Mouse (Mus musculus): ENCODE measurements at regions not wholly inside any gene's neighbourhood (a gene's known extent, or its start where the extent isn't known, plus 50 kb on each side); places are given as distances from the start of the nearest gene placed in this dataset.

DNA sequence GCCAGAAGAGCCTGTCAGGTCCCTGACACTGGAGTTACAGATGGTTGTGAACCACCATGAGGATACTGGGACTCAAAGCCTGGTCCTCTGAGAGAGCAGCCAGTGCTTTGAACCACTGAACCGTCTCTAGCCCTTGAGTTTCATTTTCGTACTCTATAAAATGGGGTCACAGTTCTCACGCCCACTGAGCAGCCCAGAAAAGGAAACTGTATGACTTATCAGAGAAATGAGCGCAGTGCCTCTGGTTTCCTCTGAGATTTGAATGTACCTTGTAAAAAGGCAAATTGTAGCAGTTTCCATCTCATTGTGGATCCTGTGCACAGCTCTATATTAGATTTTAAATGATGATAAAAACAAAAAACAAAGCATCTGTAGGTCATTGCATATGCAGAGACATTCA lies 108.9 kb upstream of the Spata13 start:
- in situ Hi-C loops (cut with MboI; ENCODE audit: unreplicated experiment in 2 of 2), result loop anchor here (5.0 to 25.0 kb wide), 3 partner anchors 167 to 587 kb away; no protein-coding TSS in a partner anchor

DNA sequence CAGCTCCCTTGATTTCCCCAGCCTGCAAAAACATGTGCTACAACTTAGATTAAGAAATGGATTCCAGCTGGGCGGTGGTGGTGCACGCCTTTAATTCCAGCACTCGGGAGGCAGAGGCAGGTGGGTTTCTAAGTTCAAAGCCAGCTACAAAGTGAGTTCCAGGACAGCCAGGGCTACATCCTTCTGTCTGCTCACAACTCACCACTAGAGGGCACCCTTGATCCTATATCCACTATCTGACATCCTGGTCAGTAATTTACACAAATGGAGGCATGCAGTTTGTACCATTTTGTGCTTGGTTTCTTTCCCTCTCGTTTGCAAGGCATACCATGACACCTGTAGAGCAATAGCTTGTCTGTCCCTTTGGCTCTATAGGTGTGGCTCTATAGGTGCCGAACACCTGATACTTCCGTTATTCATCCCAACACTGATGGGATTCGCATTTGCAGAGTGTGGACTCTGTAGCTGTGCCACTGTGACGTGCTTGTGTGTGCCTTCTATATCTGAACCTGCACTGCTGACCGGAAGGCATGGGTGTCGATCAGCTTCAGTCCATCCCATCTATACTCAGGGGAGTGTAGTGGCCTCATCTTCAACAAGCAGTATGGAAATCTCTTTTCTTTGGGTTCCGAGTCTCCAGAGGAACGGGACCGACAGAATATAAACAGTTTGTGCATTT lies 108.4 kb upstream of the Spata13 start:
- in situ Hi-C loops (cut with MboI; ENCODE audit: unreplicated experiment in 2 of 2), result no loop called here

DNA sequence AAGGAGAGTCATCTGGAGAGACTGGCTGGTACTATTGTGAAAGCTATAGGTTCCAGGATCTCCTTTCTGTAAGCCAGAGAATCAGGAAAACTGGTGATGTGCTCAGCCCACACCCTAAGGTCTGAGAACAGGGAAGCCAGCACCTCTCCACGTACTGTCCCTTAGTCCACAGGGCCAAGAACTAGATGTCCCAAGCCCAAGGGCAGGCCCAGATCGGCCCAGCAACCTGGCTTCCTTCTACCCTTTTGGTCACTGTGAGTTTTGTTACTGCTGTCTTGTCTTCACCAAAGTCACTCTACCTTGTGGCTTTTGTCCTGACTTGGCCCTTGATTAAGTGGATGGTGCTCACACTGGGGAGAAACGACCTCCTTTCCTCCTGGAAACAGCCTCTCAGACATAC lies 107.8 kb upstream of the Spata13 start:
- in situ Hi-C loops (cut with MboI; ENCODE audit: unreplicated experiment in 2 of 2), result no loop called here

DNA sequence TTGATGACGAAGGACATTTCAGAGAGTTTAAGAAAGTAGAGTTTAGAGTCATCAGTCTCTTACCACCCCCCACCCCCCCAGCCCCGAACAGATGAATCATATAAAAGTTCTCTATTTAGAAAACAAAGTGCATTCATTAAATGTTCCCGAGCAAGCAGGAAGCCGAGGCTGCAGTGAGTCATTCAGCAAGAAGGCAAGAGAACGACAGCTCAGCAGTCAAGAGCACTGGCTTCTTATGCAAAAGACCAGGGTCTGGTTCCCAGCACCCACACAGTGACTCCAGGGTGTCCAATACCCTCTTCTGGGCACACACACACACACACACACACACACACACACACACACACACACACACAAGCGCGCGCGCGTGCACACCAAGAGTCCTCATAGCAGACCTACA lies 107.0 kb upstream of the Spata13 start:
- in situ Hi-C loops (cut with MboI; ENCODE audit: unreplicated experiment in 2 of 2), result no loop called here

DNA sequence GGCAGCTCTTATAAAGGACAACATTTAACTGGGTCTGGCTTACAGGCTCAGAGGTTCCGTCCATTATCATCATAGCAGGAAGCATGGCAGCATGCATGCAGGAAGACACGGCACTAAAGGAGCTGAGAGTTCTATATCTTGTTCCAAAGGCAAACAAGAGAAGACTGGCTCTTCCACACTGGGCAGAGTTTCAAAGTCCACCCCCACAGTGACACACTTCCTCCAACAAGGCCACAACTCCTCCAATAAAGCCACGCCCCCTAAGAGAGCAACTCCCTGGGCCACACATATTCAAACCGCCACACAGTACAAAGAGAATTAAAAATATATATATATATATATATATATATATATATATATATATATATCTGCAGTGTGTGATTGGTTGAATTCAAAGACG lies 105.8 kb upstream of the Spata13 start:
- in situ Hi-C loops (cut with MboI; ENCODE audit: unreplicated experiment in 2 of 2), result no loop called here

DNA sequence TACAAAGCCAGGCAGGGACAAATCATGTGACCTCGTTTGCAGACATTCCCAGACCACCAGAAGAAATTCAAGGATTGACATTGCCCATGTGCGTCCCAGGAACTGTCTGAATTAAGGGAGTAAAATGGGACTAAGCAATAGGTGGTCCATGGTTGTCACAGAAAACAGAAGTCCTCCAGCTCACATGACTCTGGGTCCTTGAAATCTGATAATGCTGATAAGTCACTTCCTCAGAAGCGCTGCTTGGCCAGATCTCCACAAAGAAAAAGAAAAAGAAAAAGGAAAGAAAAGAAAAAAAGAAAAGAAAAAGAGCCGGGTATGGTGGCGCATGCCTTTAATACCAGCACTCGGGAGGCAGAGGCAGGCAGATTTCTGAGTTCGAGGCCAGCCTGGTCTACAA lies 105.3 kb upstream of the Spata13 start:
- in situ Hi-C loops (cut with MboI; ENCODE audit: unreplicated experiment in 2 of 2), result no loop called here

GRCm38 (mm10) chr14:60529022-60529421 lies 104.8 kb upstream of the Spata13 start:
- in situ Hi-C loops (cut with MboI; ENCODE audit: unreplicated experiment in 2 of 2), result no loop called here

GRCm38 (mm10) chr14:60529646-60530347 lies 104.0 kb upstream of the Spata13 start:
- in situ Hi-C loops (cut with MboI; ENCODE audit: unreplicated experiment in 2 of 2), result no loop called here

DNA sequence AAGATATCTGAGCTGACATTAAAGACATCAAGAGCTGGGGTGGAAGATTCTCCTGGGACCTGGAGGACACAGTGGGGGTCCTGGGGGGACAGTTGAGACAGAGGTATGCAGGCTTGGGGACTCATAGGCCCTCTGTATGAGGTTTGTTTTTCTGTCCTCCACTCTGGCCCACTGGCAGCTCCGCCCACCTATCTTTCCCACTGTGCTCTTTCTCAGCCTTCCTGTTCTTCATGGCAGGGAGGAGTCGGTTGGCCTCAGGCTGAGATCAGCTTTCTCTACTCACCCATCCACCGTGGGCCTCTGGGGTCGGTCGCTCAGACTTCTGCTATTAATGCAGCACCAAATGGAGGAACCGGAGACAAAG lies 103.5 kb upstream of the Spata13 start:
- in situ Hi-C loops (cut with MboI; ENCODE audit: unreplicated experiment in 2 of 2), result no loop called here

DNA sequence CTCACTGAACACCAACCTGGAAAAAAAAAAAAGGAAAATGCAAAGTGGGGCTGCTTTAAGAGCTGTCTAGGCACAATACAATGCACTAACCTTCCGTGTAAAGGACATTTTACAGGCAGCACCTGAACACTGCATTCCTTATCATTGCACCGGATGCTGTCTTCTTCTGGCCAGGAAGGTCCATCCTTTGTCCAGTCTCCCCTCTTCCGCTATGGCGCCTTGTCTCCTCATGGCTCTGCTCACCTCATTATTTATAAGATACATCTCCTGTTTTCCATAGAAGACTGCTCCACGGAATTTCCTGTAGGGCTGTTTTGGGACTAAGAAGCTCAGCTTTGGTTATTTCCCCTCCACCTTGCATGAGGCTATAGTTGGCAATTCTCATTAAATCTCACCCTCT lies 102.8 kb upstream of the Spata13 start:
- in situ Hi-C loops (cut with MboI; ENCODE audit: unreplicated experiment in 2 of 2), result no loop called here

GRCm38 (mm10) chr14:60531766-60532165 lies 102.0 kb upstream of the Spata13 start:
- in situ Hi-C loops (cut with MboI; ENCODE audit: unreplicated experiment in 2 of 2), result no loop called here

DNA sequence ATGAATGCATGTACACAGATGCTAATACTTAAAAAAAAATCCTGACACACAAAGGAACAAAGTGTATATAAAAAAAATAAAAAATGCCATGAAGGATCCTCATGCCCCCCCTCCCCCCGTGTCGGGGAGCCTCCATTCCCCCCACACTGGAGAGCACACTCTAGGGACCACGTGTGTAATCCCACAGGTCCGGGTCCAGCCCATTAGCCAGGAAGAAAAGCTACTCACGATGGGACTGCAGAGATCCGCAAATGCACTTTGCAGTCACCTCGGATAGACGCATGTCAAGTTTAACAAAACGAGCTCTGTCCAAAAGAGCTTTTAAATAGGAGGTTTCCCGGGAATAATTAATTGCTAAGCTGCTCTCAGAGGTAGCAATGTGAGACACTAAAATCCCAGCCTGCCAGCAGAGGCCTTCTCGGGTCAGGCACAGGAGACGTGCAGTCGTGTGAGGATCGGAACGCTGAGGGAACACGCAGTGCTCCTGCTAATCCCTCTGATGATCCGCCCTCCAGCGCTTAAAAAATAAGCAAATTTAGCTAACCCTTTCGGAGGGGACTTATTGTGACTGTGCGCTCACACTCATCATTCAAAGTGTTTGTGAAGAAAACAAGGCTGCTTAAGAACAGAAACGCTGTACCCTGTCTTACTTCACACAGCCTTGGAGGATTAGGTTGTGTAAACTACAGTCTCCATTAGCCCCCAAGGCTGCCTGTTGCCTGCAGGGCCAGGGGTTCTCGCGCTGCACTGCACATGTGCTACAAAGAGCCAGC lies 100.2 kb upstream of the Spata13 start:
- in situ Hi-C loops (cut with MboI; ENCODE audit: unreplicated experiment in 2 of 2), result no loop called here

GRCm38 (mm10) chr14:60539040-60539439 lies 94.8 kb upstream of the Spata13 start:
- in situ Hi-C loops (cut with MboI; ENCODE audit: unreplicated experiment in 2 of 2), result no loop called here

- in situ Hi-C loops (cut with MboI; ENCODE audit: unreplicated experiment in 2 of 2), result no loop called here
These were observed 93.7 kb upstream of the Spata13 start for GRCm38 (mm10) chr14:60540111-60540510.

DNA sequence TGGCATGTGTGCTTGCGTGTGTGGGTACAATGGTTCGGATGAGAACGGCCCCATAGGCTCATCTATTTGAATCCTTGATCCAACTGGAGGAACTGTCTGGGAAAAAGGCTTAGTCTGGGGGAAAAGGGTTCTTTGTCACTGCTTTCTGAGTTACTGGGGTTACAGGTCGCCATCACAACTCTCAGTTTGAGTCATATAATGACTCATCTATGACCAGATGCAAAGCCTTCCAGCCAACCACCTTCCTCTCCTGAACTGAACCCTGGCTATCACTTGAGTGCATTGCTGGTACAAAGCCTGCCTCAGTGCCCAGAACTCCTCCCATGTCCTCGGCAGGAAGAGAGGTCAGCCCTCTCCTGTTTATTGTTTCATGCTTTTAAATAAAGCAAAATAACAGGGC lies 92.2 kb upstream of the Spata13 start:
- in situ Hi-C loops (cut with MboI; ENCODE audit: unreplicated experiment in 2 of 2), result no loop called here

DNA sequence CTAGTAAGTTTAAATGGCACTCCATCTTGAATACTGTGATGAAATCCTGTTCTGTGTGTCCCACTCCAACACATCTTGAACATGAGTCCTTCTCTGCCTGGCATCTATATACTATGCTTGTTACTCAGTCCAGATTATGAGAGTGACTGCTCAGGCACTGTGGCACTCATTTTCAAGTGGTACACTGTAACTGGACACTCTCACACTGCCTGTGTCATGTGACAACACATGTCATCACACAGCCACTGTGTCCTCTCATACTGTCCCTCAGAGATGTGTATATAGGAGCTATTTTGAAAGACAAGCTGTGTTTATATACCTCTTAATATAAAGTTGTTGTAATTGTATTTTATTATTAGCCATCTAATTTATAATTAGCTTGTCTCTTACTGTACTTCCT lies 89.0 kb upstream of the Spata13 start:
- in situ Hi-C loops (cut with MboI; ENCODE audit: unreplicated experiment in 2 of 2), result no loop called here

- in situ Hi-C loops (cut with MboI; ENCODE audit: unreplicated experiment in 2 of 2), result no loop called here
These were observed 79.5 kb upstream of the Spata13 start for GRCm38 (mm10) chr14:60554222-60554740.

DNA sequence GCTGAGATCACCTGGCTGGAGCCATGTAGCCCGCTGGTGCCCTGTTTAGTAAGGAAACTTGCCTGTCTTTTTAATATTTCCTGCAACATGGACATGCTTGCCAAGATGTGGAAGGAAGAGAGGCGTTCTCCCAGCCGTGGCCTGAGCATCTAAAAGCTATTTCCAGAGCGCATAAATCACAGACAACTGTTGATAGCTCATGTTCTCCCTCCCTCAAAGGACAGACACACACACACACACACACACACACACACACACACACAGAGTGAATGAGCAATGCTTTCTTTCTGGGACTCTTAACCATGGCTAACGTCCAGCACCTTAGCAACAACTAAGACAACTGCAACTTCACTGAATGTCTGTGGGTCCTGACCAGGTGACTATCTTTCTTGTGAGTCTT lies 77.3 kb upstream of the Spata13 start:
- in situ Hi-C loops (cut with MboI; ENCODE audit: unreplicated experiment in 2 of 2), result no loop called here

GRCm38 (mm10) chr14:60557020-60557419 lies 76.8 kb upstream of the Spata13 start:
- in situ Hi-C loops (cut with MboI; ENCODE audit: unreplicated experiment in 2 of 2), result no loop called here

DNA sequence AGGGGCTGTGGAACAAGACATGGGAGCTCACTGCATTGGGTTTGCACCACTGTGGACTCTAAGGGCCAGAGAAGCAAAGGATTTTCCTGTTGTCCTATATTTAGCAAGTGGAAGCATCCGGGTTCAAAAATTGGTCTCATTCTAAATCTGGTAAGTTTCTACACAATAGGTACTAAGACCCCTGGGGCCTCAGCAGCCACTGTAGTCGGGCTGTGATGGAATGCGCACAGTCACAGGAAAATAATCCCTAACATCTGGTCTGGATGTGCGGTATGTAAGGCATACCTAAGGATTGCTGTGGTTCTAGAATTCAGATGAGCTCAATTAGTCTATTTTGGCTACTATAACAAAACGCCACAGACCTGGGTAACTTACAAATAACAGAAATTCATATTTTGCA lies 74.4 kb upstream of the Spata13 start:
- in situ Hi-C loops (cut with MboI; ENCODE audit: unreplicated experiment in 2 of 2), result no loop called here

DNA sequence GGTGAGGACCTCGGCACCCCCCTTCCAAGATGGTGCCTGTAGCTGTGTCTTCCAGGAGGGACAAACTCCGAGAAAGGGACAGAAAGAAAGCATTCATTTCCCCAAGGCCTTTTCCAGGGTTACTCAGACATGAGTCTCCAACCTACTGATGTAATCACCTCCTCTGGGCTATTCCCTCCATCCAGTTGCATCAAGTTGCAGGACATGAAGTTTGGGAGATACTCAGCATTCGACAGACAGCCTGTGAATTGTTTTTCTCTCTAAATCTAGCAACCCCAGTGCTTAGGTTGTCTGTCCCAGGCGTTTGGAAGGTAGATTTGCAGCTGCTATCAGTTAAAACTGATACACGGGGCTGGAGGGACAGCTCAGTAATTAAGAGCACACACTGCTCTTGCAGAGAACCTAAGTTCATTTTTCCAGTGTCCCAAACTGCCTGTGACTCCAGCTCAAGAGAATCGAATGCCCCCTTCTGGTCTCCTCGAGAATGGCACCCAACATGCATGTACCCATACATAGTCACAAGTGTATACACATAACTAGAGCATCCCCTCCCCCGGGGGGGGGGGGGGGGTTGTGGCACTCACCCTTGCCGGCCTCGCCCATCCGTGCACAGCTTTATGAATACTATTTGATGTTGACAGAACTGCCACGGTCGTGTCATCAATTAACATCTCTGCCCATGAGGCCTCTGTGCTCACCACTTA lies 73.8 kb upstream of the Spata13 start:
- in situ Hi-C loops (cut with MboI; ENCODE audit: unreplicated experiment in 2 of 2), result no loop called here
